Mouse (Mus musculus) kidney, postnatal 0 days (tissue): Measurements from ENCODE around the gene Dnttip2. TPM values are rescaled to one million over a fixed set of nuclear protein-coding genes. Genes with fewer than 3 reads are reported as not detected.

ENCODE experiments used
- ATAC-seq: fragments of 200-750 bp; cut with Nextera tagmentation; replicated peaks from 2 replicates; pipeline ENCODE4 v1.8.0; 2017; ENCODE audit warnings: low read depth, moderate number of reproducible peaks, moderate TSS enrichment, moderate library complexity; ENCODE audit not compliant: low FRiP score
- DNase-seq: peaks from one replicate; pipeline ENCODE4 v3.0.0-alpha.2; 2016; ENCODE audit warnings: low spot score
- H3K27ac ChIP-seq: fragments of 300-500 bp; sonication (generic); 2 replicates; pipeline ENCODE4 v1.5.1; 2014; ENCODE audit warnings: mild to moderate bottlenecking
- H3K27me3 ChIP-seq: fragments of 300-500 bp; sonication (generic); 2 replicates; pipeline ENCODE4 v1.6.1; 2014; ENCODE audit warnings: low read length, mixed read lengths; ENCODE audit not compliant: insufficient read depth
- H3K36me3 ChIP-seq: fragments of 300-500 bp; sonication (generic); 2 replicates; pipeline ENCODE4 v1.6.1; 2014; ENCODE audit warnings: low read length, mixed read lengths; ENCODE audit not compliant: insufficient read depth
- H3K4me1 ChIP-seq: fragments of 300-500 bp; sonication (generic); replicated peaks from 2 replicates; pipeline ENCODE4 v1.6.1; 2014; ENCODE audit warnings: antibody characterized with exemption, low read length, mixed read lengths; ENCODE audit not compliant: insufficient read depth
- H3K4me2 ChIP-seq: fragments of 300-500 bp; sonication (generic); 2 replicates; pipeline ENCODE4 v1.6.1; 2014; ENCODE audit warnings: mild to moderate bottlenecking, low read length, moderate library complexity, mixed read lengths
- H3K4me3 ChIP-seq: fragments of 300-500 bp; sonication (generic); replicated peaks from 2 replicates; pipeline ENCODE4 v1.5.1; 2014; ENCODE audit warnings: low read depth, low read length
- H3K9ac ChIP-seq: fragments of 300-500 bp; sonication (generic); 2 replicates; pipeline ENCODE4 v1.6.1; 2014; ENCODE audit warnings: low read depth, low read length
- H3K9me3 ChIP-seq: fragments of 300-500 bp; sonication (generic); replicated peaks from 2 replicates; pipeline ENCODE4 v1.6.1; 2016; ENCODE audit warnings: low read length, inconsistent platforms, mixed read lengths
- CTCF ChIP-seq: IDR thresholded peaks from 2 replicates; pipeline ENCODE4 v1.5.1; 2016; ENCODE audit warnings: antibody characterized with exemption, low read depth, mild to moderate bottlenecking, moderate library complexity
- WGBS: fragments of 180-500 bp; shearing (Covaris S2); extraction: QIAGEN DNeasy Blood & Tissue Kit; methylation state at CpG from one replicate; pipeline ENCODE4 v1.1.7; 2014; 5-methylcytosine and 5-hydroxymethylcytosine counted together
- microRNA counts: library from miRNA; unstranded; fragments of <30 nt; microRNA quantifications from one replicate; lab custom pipeline; 2015
- microRNA-seq: library from miRNA; unstranded; fragments of <30 nt; microRNA quantifications from one replicate; pipeline ENCODE4, GENCODE M21; 2016
- polyA plus RNA-seq: library from polyadenylated mRNA; unstranded; fragments of >200 nt; fragmentation: Nextera tagmentation; extraction: Ambion mirVana; gene quantifications from 2 replicates; pipeline ENCODE4 v1.2.1, GENCODE M21; 2015

Gene Dnttip2
- polyA plus RNA-seq, 1 experiment from 2014 or later, result 62.2 TPM

DNA sequence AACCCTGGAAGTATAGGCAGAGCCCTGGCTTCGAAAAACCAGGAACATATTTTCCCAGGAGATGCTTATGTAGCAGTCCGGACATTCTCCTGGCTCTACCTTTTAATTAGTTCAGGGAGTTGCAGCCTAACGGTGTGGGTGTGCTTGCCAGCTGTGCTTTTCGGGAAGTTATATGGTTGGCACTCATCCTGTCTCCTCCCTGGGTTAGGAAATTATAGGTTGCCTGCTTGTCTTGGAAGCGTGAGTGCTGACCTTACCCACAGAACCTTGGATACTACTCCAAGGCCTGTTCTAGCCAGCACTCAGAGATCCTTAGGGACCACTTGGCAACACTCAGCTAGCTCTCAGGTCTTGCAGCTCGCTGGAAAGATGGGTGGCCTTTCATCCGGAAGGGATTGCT, 59.7 kb downstream of the Dnttip2 start:
- Histone ChIP-seq H3K9me3 (no peaks in the 10 kb centered on the region), H3K4me3 (no peak overlapping the region), H3K9ac (no peak overlapping the region), H3K4me2 (no peak overlapping the region), H3K36me3 (no peaks in the 10 kb centered on the region), H3K4me1 (0 out of 2 replicates have a peak, but pooled peaks cover 6% of the 10 kb centered on the region), H3K27me3 (no peaks in the 10 kb centered on the region), H3K27ac (no peak overlapping the region)
- no peak for ATAC-seq
- WGBS, result 31% methylated on average over 7 of the region's 7 CpGs
- peak; percentile 10 for DNase-seq
- no peak for TF ChIP-seq CTCF

DNA sequence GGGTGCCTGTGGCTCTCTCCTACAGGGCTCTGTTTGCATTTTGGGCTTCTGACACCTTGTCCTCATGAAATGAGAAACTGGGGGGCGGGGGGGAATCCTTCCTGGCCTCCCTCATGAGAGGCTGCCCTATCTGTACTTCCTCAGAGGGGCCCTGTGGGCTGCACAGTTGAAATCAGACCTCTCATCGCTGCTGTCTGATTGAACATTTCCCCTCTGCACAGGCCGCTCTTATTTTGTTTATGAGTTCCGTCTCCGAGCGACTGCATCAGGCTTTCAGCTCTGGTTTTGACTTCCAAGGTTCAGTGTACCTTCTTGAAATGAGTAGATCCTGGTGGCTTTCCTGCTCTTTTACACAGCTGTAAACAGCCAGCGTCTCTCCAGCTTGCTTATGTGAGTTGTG, 60.2 kb downstream of the Dnttip2 start:
- no peak overlapping the region for H3K4me3 ChIP-seq
- no peak overlapping the region for H3K4me2 ChIP-seq
- no peak overlapping the region for H3K27ac ChIP-seq
- H3K36me3 ChIP-seq, result no peaks in the 10 kb centered on the region
- H3K9ac ChIP-seq, result no peak overlapping the region
- 0 out of 2 replicates have a peak, but pooled peaks cover 6% of the 10 kb centered on the region for H3K4me1 ChIP-seq
- H3K9me3 ChIP-seq, result no peaks in the 10 kb centered on the region
- TF ChIP-seq CTCF, result no peak
- DNase-seq, result no peak
- no peaks in the 10 kb centered on the region for H3K27me3 ChIP-seq
- WGBS, result 36% methylated on average over 7 of the region's 7 CpGs
- no peak for ATAC-seq

MicroRNA genes within 50 kb of the gene (microRNA counts, 519-probe panel; counts per million panel counts)
- microRNA mmu-miR-760 (lab: Ali Mortazavi, UCI), result 330 counts per million, percentile 68 among the panel's probes with 10 or more counts

Small RNA genes lying within 50 kb of the gene (microRNA-seq; reads per million reads assigned to microRNA genes)
- gene Gm22903, result not detected
- gene Mir760, result 7.0 reads per million, percentile 19 among the genes with 10 or more reads in this experiment

Other genes starting within 250 kb of the Dnttip2 start
- gene Abca4, start 229.9 kb upstream of the Dnttip2 start, polyA plus RNA-seq, result 1.0 and 1.2 TPM in 2 replicates
- 238 and 242 TPM in 2 replicates for gene Gclm, start 28.8 kb upstream of the Dnttip2 start, polyA plus RNA-seq
- 18.8 and 20.7 TPM in 2 replicates for gene Bcar3, start 19.7 kb downstream of the Dnttip2 start, polyA plus RNA-seq